Mouse (Mus musculus) CD8-positive naive resting alpha-beta T cell, adult 57 days (primary cell): Measurements from ENCODE around the gene Defb48. TPM values are rescaled to one million over a fixed set of nuclear protein-coding genes. Genes with fewer than 3 reads are reported as not detected.

Experiments used
- total RNA-seq: library from RNA; stranded (reverse); gene quantifications from one replicate; pipeline ENCODE4 v1.2.4, GENCODE M21; 2023

Defb48 gene
- not detected for total RNA-seq

GRCm38 (mm10) chr14:62984410-62984809 is at the start of gene Defb48:
Gene Defb48, minus strand, starts transcription at chr14:62984510.

GRCm38 (mm10) chr14:63011471-63011870 is 27.2 kb upstream of the Defb48 start, which contains the start of gene Defb43:
Gene Defb43, plus strand, starts transcription at chr14:63011771.

GRCm38 (mm10) chr14:62997777-62998176 is 13.5 kb upstream of the Defb48 start, which contains the start of gene Defb47:
Gene Defb47, plus strand, starts transcription at chr14:62998077.

Other genes with a start within 250 kb of the Defb48 start
- gene Ints6, start 223.3 kb downstream of the Defb48 start, total RNA-seq, result 71.0 TPM
- gene Wdfy2, start 146.8 kb downstream of the Defb48 start, total RNA-seq, result 9.6 TPM
- gene Defb47, start 13.6 kb upstream of the Defb48 start, total RNA-seq, result not detected
- not detected for gene Defb43, start 27.3 kb upstream of the Defb48 start, total RNA-seq
- gene Defb42, start 62.5 kb upstream of the Defb48 start, total RNA-seq, result not detected
- not detected for gene Defb30, start 65.5 kb upstream of the Defb48 start, total RNA-seq